Mouse (Mus musculus) kidney, adult 9 months (tissue): ENCODE data around the gene Mtif3.

ENCODE experiments used
- DNase-seq: peaks from one replicate; pipeline ENCODE4 v3.0.0; 2022

Gene Mtif3

DNA sequence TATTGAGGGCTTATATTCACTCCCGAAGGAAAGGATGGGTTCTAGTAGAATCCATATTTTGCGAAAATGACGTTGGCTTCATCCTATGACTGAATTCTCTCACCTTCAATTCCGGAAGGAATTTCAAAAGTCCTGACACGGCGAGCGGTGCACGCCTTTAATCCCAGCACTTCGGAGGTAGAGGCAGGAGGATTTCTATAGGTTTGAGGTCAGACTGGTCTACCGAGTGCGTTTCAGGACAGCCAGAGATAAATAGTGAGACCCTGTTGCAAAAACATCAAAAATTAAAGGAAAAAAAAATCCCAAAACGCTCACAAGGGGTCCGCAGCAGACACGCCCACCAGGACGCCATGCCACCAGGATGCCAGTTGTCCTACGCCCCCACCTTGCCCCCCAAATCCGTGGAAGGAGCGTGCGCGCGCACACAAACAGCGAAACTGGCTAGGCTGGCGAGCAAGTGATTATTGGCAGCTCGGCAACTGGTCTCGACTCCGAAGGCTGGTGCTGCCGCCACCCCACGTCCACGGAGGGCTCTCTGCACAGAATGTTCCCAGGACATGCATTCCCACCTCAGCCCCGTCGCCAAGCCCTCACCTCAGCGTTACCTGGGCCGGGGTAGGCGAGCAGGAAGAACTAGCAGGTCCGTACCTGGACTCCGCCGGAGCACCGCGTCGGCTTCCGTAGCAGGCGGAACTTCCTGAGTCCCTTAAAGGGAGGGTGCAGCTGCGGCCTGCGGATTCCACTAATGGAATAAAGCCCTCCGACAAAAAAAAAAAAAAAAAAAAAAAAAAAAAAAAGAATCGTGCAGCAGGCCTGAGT, at the start of gene Mtif3:
Gene Mtif3 (minus strand): TSS at position 683 of the 819 bp plus-strand sequence.
- DNase-seq: peak; percentile 85

DNA sequence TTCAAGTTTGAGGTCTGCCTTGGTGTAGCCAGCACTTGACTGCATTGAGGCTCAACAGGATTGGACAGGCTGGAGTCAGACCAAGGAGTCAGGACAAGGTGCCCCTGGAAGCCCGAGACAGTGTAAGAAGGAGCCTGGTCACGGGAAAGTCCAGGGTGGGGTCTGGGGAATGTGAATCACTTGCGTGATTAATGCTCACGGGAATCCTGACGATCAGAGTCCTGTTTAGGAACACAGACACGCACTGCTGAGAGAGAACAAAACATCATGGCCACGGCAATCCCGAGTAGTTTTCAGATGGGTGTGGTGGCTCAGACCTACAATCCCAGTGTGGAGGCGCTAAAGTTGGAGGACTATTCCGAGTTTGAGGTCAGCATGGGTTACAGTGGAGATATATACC, 47.7 kb upstream of the Mtif3 start:
- no peak for DNase-seq

DNA sequence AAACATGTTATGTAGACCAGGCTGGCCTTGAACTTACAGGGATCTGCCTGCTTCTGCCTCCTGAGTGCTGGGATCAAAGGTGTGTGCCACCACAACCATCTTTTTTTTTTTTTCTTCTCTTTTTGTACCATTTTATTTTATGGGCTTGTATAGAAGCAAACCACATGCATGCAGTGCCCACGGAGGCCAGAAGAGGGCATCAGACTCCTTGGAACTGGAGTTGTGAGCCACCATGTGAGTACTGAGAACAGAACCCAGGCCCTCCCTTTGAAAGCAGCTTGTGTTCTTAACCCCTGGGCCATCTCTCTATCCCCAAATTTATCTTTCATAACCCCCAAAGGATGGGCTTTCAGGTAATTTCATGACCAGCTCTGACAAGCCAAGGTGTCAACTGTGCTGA, 39.7 kb upstream of the Mtif3 start:
- no peak for DNase-seq

DNA sequence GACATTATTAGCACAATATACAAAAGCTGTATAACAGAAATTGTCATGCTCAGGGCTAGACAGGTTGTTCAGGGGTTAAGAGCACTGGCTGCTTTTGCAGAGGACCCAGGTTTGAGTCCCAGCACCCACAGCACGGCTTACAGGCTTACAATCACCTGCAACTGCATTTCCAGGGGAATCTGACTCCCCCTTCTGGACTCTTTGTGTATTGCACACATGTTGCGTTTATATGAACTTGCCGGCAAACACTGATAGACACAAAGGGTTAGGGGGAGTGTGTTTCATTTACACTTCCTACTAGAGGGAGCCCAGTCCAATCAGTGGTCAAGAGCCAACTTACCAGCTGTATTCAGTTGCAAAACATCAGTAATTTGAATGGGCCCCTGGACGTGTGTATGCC, 37.7 kb upstream of the Mtif3 start:
- no peak for DNase-seq

DNA sequence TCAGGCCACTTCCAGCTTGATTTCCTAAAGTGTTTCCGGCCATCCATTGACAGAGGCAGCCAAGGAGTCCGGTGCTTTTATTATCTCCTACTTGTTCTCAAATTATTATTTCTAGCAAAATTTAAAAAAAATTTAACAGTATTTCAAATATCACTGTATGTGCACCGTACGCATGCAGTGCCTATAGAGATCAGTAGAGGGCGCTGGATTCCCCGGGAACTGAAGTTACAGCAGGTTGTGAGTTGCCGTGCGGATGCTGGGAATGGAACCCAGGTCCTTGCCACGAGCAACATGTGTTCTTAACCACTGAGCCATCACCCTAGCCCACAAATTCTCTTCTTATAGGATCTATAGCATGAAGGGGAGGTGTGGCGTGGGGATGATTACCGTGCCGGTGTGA, 35.2 kb upstream of the Mtif3 start:
- no peak for DNase-seq

DNA sequence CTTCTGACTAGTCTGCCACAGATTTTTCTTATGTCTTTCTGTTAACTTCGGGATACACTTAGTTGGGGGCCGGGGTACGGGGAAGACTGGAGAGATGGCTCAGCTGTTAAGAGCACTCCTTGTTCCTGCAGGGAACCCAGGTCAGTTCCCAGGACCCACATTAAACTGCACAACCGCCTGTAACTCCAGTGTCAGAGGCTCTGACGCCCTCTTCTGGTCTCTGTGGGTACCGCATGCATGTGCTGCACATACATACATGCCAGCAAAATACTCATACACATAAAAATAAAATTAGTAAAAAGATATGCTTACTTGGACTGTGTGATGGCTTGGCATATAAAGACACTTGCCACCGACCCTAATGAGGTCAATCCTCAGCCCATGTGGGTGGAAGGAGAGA, 33.2 kb upstream of the Mtif3 start:
- DNase-seq: no peak

DNA sequence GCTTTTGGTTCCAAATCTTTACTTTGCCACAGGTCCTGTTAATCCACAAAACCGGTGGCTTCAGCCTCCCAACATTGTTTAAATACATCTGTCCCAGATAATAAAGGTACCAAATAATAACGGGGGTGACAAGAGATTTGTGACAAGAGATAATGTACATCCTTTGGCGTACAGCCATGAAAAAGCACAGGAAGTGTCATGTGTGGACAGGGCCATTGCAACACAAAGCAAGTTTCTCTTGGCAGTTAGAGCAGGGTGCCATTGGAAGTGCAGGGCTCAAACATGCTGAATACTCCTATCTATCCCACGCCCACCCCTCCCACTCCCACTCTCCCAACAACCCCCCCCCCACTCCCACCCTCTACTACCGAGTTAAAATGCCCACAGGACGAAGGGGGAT, 31.4 kb upstream of the Mtif3 start:
- no peak for DNase-seq

DNA sequence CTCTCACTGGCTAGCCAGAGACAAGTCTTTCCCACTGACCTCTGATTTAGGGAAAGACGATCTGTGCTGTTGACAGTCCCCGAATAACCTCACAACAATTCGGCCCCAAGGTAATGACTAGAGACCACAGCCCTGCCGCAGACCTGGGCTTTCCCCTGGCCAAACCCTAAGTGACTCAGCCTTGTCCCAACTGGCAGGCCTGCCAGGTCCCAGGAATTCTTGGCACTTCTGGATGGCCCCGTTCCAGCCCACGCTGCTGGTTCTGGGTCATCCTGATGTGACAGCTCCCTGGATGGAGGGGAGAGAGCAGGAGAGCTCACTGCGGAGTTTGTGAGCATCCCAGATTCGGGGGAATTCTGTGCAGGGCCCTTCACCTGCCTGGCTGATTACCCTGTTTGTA, 29.9 kb upstream of the Mtif3 start:
- peak; percentile 30 for DNase-seq

DNA sequence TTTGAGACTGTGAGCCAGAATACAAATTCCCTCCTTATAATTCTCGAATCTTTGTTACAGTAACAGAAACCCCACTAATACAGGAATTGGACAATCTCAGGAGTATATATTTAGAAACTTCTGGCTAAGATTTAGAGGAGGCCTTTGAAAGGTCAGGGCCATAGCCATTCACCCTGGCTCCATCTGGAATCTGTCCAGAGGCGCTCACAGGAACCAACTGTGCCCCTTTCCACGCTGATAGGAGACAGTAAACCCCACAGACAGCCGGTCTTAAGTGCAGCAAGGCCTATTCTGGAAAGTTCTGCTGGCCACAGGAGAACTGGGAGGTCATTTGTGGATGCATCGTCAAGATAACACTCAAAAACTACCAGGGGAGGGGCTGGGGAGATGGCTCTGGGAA, 25.5 kb upstream of the Mtif3 start:
- no peak for DNase-seq

DNA sequence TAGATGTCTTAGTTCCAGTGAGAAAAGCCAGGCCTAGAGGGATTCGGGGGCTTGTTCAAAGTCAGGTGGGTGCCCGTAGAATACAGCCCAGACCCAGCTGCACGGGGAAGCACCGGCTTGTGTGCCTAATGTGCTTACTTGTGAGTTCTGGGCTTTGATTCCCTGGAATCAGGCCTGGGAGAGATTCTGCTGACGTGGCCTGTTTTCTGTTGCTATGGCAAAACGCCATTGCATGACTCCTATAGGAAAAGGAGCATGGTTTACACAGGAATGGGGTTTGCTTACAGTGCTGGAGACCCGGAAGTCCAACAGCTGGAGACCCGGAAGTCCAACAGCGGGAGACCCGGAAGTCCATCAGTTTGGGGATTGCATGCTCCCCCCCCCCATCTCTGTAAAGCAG, 24.0 kb upstream of the Mtif3 start:
- no peak for DNase-seq

DNA sequence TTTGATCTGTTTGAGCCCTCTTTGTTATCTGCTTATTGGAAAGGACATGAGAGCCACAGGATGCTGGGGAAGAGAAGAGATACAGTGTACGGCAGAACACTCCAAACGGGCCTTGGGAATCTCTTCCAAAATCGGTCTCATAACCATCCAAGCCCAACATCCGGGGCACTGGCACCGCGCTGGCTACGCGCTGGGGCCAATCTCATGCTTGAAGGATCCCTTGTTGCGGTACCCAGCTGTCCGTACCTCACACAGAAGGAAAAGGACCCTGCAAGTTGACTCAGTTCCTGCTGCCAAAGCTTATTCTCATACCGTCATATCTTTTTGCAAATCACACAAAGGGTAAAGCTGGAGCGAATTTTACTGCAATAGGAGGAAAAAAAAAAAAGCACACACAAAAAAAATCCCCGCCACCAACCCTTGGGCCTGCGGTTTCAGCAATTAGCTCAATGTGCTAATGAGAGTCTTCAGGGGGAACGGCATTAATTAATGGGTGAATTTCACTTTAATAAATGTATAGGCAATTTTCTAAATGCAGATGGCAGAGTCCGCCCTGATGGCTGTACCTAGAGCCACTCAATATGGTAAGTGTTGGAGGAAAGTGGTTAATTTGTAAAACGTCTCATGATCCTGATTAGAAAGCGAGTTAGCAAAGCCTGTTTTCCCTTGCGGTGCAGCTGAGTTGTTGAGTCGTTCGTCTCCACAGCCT, 22.3 kb upstream of the Mtif3 start:
- no peak for DNase-seq

DNA sequence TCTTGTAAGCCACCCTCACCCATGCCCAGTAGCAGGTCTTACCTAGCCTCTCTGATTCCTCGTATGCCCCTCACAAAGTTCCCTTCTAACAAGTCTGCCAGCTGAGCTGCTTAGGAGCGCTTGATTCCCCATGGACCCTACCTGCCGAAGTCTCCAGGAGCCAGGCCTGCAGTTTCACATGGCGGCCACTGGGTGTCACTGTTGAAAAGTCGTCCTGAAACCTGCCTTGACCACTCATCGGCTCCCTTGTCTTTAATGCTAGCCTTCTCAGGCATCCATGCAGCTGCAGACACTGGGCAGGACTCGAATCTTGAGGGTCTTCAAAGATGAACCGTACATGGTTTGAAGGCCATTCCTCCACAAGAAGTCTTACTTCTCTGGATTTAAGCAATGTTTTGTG, 19.6 kb upstream of the Mtif3 start:
- peak; percentile 71 for DNase-seq

DNA sequence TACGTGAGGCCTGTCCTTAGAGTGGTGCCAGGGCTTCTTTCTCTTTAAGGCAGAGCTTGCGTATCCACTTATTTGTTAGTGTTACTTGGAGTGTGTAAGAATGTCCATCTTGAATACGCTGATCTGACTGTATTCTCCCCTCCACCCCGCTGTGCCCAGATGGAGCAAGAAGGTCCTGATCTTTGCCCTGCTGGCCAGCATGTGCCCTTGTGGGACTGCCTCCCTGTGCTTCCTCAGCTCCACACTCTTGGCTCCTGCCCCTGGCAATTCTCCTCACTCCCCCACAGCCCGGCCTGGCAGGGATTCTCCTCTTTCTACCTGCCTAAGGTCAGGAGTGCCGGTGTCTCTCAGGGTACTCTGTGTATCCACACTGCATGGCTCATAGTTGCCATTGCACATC, 17.8 kb upstream of the Mtif3 start:
- peak; percentile 87 for DNase-seq

DNA sequence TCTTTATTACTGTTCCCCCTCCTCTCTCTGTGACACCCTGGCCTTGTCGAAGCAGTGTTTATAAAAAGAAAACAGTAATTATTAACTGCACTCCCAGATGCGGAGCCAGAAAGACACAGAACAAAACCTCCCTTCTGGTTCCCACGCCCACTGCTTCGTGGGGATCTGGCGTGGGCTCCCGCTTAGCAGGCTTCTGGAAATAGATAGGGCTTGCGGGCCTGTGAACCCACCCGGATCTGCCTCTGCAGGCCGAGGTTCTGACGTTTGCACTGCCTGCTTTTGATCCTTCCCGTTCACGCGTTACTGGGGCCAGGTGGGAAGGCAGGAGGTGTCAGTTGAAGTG, 11.2 kb upstream of the Mtif3 start:
- peak; percentile 81 for DNase-seq

DNA sequence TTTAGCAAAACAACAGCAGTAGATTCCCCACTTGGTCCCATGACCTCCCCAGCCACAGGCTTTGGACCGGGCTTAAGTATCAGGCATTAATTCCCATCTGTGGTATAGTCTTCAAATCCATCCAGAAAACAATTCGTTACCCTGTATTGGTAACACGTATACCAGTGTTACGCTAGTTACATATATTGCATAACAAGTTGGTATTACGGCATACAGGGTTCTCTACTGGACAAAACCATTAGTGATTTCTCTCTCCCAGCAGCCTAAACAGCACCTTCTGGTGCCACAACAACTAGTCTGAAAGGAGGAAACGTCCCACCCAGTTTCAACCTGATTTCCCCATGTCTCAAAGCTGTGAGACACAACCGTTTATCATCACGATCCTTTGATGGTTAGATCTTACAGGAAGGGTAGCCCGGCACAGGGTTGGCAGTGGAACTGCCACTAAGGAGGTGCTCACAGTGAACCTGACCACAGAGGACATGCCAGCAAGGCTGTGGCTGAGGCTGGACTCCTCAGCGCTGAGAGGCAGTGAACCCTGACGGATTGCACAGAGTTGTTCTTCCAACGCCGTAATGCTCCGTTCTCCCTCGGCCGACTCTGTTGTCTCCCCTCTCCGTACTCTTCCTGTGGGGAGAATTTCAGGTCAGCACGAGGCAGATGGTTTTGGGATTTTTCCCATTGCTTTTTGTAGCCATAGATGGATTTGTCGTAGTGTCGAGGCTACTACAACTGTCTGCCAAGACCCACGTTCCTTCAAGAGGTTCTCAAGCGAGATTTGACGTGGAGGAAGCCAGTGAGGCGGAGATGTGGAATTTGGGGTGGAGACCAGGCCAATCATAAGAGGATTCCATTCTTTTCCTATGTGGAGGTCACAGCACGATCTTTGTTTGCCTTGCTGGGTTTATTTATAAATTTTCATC, 10.5 kb upstream of the Mtif3 start:
- peak; percentile 82 for DNase-seq

DNA sequence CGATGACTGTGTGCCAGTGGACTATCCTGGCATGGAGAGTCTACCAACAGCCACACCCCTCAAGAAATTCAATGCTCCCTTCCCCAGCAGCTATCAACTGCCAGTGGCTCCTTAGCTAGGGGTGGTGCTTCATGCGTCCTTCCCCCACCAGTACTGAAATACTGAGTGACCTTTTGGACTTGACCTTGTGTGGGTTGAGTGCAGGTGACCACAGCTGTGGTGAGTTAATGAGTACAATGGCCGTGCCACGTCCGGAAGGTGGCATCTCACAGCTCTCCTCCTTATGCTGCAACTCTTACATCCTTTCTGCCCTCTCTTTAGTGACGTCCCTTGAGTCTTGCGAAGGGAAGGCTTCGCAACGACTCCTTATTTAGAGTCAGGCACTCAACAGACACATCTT, 9.8 kb upstream of the Mtif3 start:
- peak; percentile 91 for DNase-seq

DNA sequence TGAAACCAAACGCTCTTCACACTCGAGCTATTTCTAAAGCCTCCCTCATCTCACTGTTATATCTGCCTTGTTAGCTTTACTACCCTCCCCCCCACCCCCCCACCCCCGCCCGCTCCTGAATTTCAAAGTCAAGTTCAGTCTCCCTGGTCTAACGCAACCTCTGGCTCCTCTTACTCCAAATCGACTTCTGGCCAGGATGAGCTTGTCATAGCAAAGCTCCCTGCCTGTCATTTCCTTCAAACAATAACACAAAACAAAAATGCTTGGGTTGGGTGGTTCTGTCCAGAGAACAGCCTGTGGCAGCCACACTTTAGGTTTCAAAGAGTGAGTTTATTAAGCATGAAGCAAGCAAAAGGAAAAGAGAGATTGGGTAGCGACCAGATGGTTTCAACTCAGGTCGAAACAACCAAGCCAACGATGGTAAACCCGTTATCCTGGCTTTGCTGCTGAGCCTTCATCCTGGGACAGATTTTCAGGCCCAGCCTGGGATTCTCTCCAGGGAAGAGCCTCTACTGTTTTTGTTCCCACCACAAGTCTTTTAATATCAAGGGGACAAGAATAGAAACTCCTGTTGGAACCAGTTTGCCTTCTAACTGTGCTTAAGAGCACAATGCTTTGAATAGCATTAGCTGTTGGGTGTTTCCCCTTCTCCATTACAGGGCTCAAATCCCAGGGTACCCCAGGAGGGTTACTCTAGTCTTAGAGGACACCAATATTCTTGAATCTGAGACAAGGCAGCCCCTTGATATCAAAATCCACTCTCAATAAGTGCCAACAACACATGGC, 8.4 kb upstream of the Mtif3 start:
- DNase-seq: no peak

DNA sequence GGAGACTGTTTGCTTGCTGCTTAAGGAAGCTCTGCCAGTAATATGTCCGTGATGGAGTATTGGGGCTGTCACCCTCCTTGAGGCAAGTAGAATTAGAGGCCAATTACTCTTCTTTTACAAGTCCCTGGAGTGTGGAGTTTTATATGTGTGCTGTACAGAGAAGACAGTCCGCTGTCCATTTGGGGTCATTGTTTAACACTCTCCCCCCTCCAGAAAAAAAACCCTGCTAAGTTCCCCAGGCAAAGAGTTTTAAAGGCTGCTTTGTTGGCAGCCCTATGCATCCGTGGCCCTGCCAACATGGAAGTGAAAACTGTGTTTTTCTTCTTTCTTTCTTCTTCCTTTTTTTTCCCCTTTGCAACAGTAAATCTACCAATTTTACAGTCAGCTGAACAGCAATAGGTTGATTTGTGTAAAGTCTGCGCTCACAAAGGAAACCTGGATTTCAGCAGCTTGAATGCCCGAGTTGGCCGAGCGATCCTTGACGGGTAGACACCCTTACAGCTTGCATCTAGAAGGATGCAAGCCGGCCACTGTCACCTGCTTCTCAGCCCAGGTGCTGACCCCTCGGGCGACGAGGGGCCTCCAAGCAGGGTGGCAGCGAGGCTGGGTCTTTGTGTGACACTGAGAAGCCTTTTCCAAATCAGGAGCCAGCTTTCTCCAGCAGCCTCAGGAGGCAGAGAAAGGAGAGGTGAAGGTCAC, 5.2 kb upstream of the Mtif3 start:
- no peak for DNase-seq

DNA sequence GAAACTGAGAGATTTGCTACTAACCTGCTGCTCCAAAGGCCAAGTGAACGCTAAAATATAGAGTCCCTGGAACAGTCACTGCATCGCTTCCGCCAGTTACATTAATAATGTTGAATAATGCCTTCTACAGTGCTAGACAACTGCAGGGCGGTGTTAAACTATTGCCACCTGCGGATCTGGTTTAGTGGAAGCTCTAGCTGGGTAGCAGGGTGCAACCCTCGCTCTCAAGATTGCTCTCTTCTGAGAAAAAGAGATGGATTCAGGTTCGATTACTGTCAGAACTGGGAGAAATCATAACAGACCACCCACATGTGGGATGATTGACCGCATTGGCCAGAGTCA, 308 bp upstream of the Mtif3 start:
- no peak for DNase-seq

DNA sequence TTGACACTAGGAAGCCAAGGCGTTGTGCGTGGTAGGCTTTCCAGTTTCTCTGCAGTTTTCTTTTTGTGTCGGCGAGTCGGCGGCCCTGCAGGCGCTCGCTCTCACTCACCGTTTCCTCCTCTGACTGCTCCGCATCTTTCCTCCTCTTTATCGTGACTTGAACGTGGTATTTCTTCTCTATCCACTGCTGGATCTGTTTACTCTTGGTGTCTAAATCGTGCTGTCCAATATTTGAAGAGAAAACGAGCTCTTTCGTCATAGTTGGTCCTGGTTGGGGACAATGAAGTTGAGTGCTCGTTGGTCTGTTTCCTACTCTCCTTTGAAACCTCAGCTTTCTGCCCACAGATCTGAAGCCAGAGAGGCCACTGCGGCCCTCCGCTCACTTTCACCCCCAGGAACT, 6.9 kb downstream of the Mtif3 start:
- no peak for DNase-seq

DNA sequence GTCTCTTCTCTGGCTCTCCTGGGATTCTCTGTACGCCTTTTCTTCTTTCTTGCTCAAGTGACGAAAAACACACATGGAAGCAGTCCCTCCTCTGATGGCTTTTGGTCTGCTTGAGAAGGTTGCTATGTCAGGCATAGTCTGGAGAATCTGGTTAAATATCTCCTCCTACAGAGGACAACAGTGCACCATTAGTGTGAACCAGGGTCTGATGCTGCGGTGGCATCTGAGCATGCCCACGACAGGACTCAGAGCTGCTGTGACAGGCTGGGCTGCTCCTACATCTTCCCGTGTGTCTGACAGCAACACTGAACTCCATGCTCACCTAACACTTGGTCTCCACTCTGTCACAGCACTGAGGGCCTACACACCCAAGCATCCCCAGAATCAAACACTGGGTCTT, 7.9 kb downstream of the Mtif3 start:
- DNase-seq: no peak

DNA sequence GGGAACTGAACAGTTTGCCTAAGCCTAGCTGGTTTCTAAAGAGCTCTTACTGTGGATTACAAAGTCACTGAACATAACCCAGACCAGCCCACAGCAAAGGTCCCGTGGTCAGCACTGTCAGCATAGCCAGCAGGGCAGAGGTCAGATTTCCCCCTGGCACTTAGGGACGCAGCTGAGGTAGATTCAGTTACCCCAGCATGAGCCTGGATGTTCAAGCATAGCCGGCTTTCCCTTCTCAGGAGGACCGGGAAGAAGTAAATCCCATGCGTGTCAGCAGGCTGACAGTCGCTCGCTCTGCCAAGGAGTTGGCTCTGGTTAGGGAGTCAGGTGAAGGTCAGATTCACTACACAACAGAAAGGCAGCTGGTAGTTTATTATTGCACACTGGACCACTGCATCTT, 9.0 kb downstream of the Mtif3 start:
- peak; percentile 53 for DNase-seq
